Mouse (Mus musculus) embryonic facial prominence, embryonic 11.5 days (tissue): ENCODE measurements around the gene Slc1a7. TPM values are rescaled to one million over a fixed set of nuclear protein-coding genes. Genes with fewer than 3 reads are reported as not detected.

Source experiments
- ATAC-seq: fragments of 200-750 bp; cut with Nextera tagmentation; replicated peaks from 2 replicates; pipeline ENCODE4 v1.8.0; 2017; ENCODE audit warnings: low read depth; ENCODE audit not compliant: insufficient number of reproducible peaks, low FRiP score, low TSS enrichment
- DNase-seq: peaks from one replicate; pipeline ENCODE4 v3.0.0-alpha.2; 2015; ENCODE audit warnings: low spot score
- H3K27ac ChIP-seq: fragments of 300-500 bp; sonication (generic); replicated peaks from 2 replicates; pipeline ENCODE4 v1.5.1; 2014; ENCODE audit warnings: mild to moderate bottlenecking, low read depth, low read length, control low read depth
- H3K27me3 ChIP-seq: fragments of 300-500 bp; sonication (generic); 2 replicates; pipeline ENCODE4 v1.6.1; 2014; ENCODE audit warnings: mild to moderate bottlenecking, low read length, moderate library complexity, mixed read lengths; ENCODE audit not compliant: control insufficient read depth, insufficient read depth
- H3K36me3 ChIP-seq: fragments of 300-500 bp; sonication (generic); replicated peaks from 2 replicates; pipeline ENCODE4 v1.6.1; 2014; ENCODE audit warnings: low read depth, mild to moderate bottlenecking, low read length, moderate library complexity, mixed read lengths; ENCODE audit not compliant: control insufficient read depth, insufficient read depth
- H3K4me1 ChIP-seq: fragments of 300-500 bp; sonication (generic); 2 replicates; pipeline ENCODE4 v1.6.1; 2014; ENCODE audit warnings: low read length, mixed read lengths; ENCODE audit not compliant: control insufficient read depth, insufficient read depth
- H3K4me2 ChIP-seq: fragments of 300-500 bp; sonication (generic); 2 replicates; pipeline ENCODE4 v1.6.1; 2014; ENCODE audit warnings: low read depth, mild to moderate bottlenecking, control low read depth, low read length, moderate library complexity
- H3K4me3 ChIP-seq: fragments of 300-500 bp; sonication (generic); 2 replicates; pipeline ENCODE4 v1.5.1; 2014; ENCODE audit warnings: low read depth, low read length, control low read depth
- H3K9ac ChIP-seq: fragments of 300-500 bp; sonication (generic); replicated peaks from 2 replicates; pipeline ENCODE4 v1.6.1; 2014; ENCODE audit warnings: mild to moderate bottlenecking, control low read depth, low read length
- H3K9me3 ChIP-seq: fragments of 300-500 bp; sonication (generic); replicated peaks from 2 replicates; pipeline ENCODE4 v1.6.1; 2016; ENCODE audit warnings: mild to moderate bottlenecking, low read length, inconsistent platforms, mixed read lengths; ENCODE audit not compliant: control insufficient read depth
- WGBS: fragments of 180-500 bp; shearing (Covaris S2); extraction: QIAGEN DNeasy Blood & Tissue Kit; methylation state at CpG from one replicate; pipeline ENCODE4 v1.1.7; 2014; 5-methylcytosine and 5-hydroxymethylcytosine counted together
- polyA plus RNA-seq: library from polyadenylated mRNA; unstranded; fragments of >200 nt; fragmentation: Nextera tagmentation; extraction: Ambion mirVana; gene quantifications from 2 replicates; pipeline ENCODE4 v1.2.1, GENCODE M21; 2014

The Slc1a7 gene
- polyA plus RNA-seq, 1 experiment from 2014 or later: 0.11 TPM

GRCm38 (mm10) chr4:108051687-108052274 is 83.6 kb downstream of the Slc1a7 start:
- WGBS: 88% methylated on average over 10 of the region's 10 CpGs
- Histone ChIP-seq H3K4me2 (no peak overlapping the region), H3K4me3 (no peak overlapping the region), H3K9me3 (no peaks in the 10 kb centered on the region), H3K27ac (no peak overlapping the region), H3K9ac (no peak overlapping the region), H3K27me3 (no peaks in the 10 kb centered on the region), H3K36me3 (no peaks in the 10 kb centered on the region; the same call in 1 of the 2 replicates), H3K4me1 (no peaks in the 10 kb centered on the region)
- DNase-seq (no peak), ATAC-seq (no peak)

- no peak for ATAC-seq
- H3K36me3 ChIP-seq: no peaks in the 10 kb centered on the region; the same call in 1 of the 2 replicates
These were observed 84.5 kb downstream of the Slc1a7 start for GRCm38 (mm10) chr4:108052673-108053072.

GRCm38 (mm10) chr4:108055873-108056272 is 87.7 kb downstream of the Slc1a7 start:
- no peak overlapping the region for H3K27ac ChIP-seq
- no peaks in the 10 kb centered on the region for H3K27me3 ChIP-seq
- H3K9ac ChIP-seq: no peak overlapping the region
- ATAC-seq (no peak), DNase-seq (no peak)
- H3K4me3 ChIP-seq: no peak overlapping the region
- H3K4me2 ChIP-seq: no peak overlapping the region
- H3K4me1 ChIP-seq: no peaks in the 10 kb centered on the region
- H3K36me3 ChIP-seq: peaks cover 3% of the 10 kb centered on the region; the same call in 1 of the 2 replicates
- WGBS: 92% methylated on average over 10 of the region's 10 CpGs
- no peaks in the 10 kb centered on the region for H3K9me3 ChIP-seq

More at GRCm38 (mm10) chr4:108052673-108053072, 84.5 kb downstream of the Slc1a7 start:
- Histone ChIP-seq H3K27ac (no peak overlapping the region), H3K9me3 (no peaks in the 10 kb centered on the region), H3K9ac (no peak overlapping the region), H3K4me1 (no peaks in the 10 kb centered on the region), H3K4me2 (no peak overlapping the region), H3K4me3 (no peak overlapping the region), H3K27me3 (no peaks in the 10 kb centered on the region)
- DNase-seq: no peak
- 91% methylated on average over 8 of the region's 8 CpGs for WGBS

- no peaks in the 10 kb centered on the region for H3K9me3 ChIP-seq
- 94% methylated on average over 2 of the region's 2 CpGs for WGBS
- no peaks in the 10 kb centered on the region for H3K27me3 ChIP-seq
- ATAC-seq (no peak), DNase-seq (no peak)
- no peak overlapping the region for H3K4me2 ChIP-seq
- H3K27ac ChIP-seq: no peak overlapping the region
- no peaks in the 10 kb centered on the region for H3K4me1 ChIP-seq
- H3K9ac ChIP-seq: no peak overlapping the region
- H3K4me3 ChIP-seq: no peak overlapping the region
- peaks cover 3% of the 10 kb centered on the region; the same call in 1 of the 2 replicates for H3K36me3 ChIP-seq
These were observed 89.1 kb downstream of the Slc1a7 start for GRCm38 (mm10) chr4:108057247-108057646.

GRCm38 (mm10) chr4:108058166-108058565 is 90.0 kb downstream of the Slc1a7 start:
- 89% methylated on average over 10 of the region's 10 CpGs for WGBS
- no peaks in the 10 kb centered on the region for H3K4me1 ChIP-seq
- ATAC-seq (no peak), DNase-seq (no peak)
- no peak overlapping the region for H3K4me2 ChIP-seq
- H3K27ac ChIP-seq: no peak overlapping the region
- no peak overlapping the region for H3K9ac ChIP-seq
- H3K4me3 ChIP-seq: no peak overlapping the region
- H3K27me3 ChIP-seq: no peaks in the 10 kb centered on the region
- H3K9me3 ChIP-seq: no peaks in the 10 kb centered on the region
- H3K36me3 ChIP-seq: peaks cover 3% of the 10 kb centered on the region

- Histone ChIP-seq H3K4me3 (no peak overlapping the region), H3K27ac (no peak overlapping the region), H3K9ac (no peak overlapping the region), H3K27me3 (no peaks in the 10 kb centered on the region), H3K9me3 (no peaks in the 10 kb centered on the region), H3K4me2 (no peak overlapping the region), H3K4me1 (no peaks in the 10 kb centered on the region), H3K36me3 (peaks cover 3% of the 10 kb centered on the region)
- ATAC-seq: no peak
- DNase-seq: no peak
- 58% methylated on average over 19 of the region's 19 CpGs for WGBS
These were observed 91.7 kb downstream of the Slc1a7 start for GRCm38 (mm10) chr4:108059601-108060379.

GRCm38 (mm10) chr4:108060774-108061173 is 92.6 kb downstream of the Slc1a7 start:
- peaks cover 3% of the 10 kb centered on the region for H3K36me3 ChIP-seq
- no peaks in the 10 kb centered on the region for H3K4me1 ChIP-seq
- no peak overlapping the region for H3K4me2 ChIP-seq
- no peaks in the 10 kb centered on the region for H3K27me3 ChIP-seq
- ATAC-seq (no peak), DNase-seq (no peak)
- no peak overlapping the region for H3K4me3 ChIP-seq
- H3K27ac ChIP-seq: no peak overlapping the region
- H3K9ac ChIP-seq: no peak overlapping the region
- 77% methylated on average over 4 of the region's 4 CpGs for WGBS
- H3K9me3 ChIP-seq: no peaks in the 10 kb centered on the region

GRCm38 (mm10) chr4:108062524-108062923 is 94.4 kb downstream of the Slc1a7 start:
- no peaks in the 10 kb centered on the region for H3K27me3 ChIP-seq
- H3K27ac ChIP-seq: no peak overlapping the region
- no peak overlapping the region for H3K9ac ChIP-seq
- no peaks in the 10 kb centered on the region for H3K4me1 ChIP-seq
- H3K9me3 ChIP-seq: no peaks in the 10 kb centered on the region
- 92% methylated on average over 5 of the region's 5 CpGs for WGBS
- no peak for ATAC-seq
- no peak overlapping the region for H3K4me2 ChIP-seq
- H3K36me3 ChIP-seq: peaks cover 3% of the 10 kb centered on the region
- no peak overlapping the region for H3K4me3 ChIP-seq
- DNase-seq: no peak
